Mouse (Mus musculus): ENCODE measurements at regions not wholly inside any gene's neighbourhood (a gene's known extent, or its start where the extent isn't known, plus 50 kb on each side); places are given as distances from the start of the nearest gene placed in this dataset.

GRCm38 (mm10) chr19:45308676-45309275, 54.8 kb upstream of the Btrc start:
- peaks cover 3% of the 10 kb centered on the region for H3K4me1 ChIP-seq (replicated peaks)
- H3K4me3 ChIP-seq (replicated peaks), result no peak overlapping the region
- no peak overlapping the region for H3K27ac ChIP-seq
- no peak for ATAC-seq (ENCODE audit: low read depth)
- no peaks in the 10 kb centered on the region for H3K9me3 ChIP-seq (replicated peaks)
- H3K4me2 ChIP-seq, result no peak overlapping the region
- 48% methylated on average over 8 of the region's 8 CpGs for WGBS (ENCODE audit: insufficient replicate concordance)
- H3K9ac ChIP-seq, result no peak overlapping the region
- H3K27me3 ChIP-seq, result peaks cover 59% of the 10 kb centered on the region
- DNase-seq, result no peak
- no peaks in the 10 kb centered on the region for H3K36me3 ChIP-seq

- Histone ChIP-seq H3K36me3 (no peaks in the 10 kb centered on the region), H3K9me3 (replicated peaks) (no peaks in the 10 kb centered on the region), H3K4me3 (replicated peaks) (peak overlapping the region; percentile 19; the same call in 1 of the 2 replicates), H3K27ac (no peak overlapping the region), H3K27me3 (peaks cover 43% of the 10 kb centered on the region), H3K4me1 (replicated peaks) (no peaks in the 10 kb centered on the region; the same call in none of the 2 replicates), H3K9ac (no peak overlapping the region), H3K4me2 (peak overlapping the region; percentile 45)
- ATAC-seq (ENCODE audit: low read depth) (no peak), DNase-seq (no peak)
- WGBS (ENCODE audit: insufficient replicate concordance), result 35% methylated on average over 5 of the region's 5 CpGs
Measured at GRCm38 (mm10) chr19:45310291-45310881, 53.1 kb upstream of the Btrc start.

GRCm38 (mm10) chr19:45310944-45311603, 52.5 kb upstream of the Btrc start:
- no peak overlapping the region for H3K9ac ChIP-seq

GRCm38 (mm10) chr19:45311831-45312537, 51.5 kb upstream of the Btrc start:
- DNase-seq (no peak), ATAC-seq (ENCODE audit: low read depth) (no peak)
- H3K4me3 ChIP-seq (replicated peaks), result no peak overlapping the region
- no peak overlapping the region for H3K27ac ChIP-seq
- 64% methylated on average over 19 of the region's 19 CpGs for WGBS (ENCODE audit: insufficient replicate concordance)
- H3K9ac ChIP-seq, result no peak overlapping the region
- no peak overlapping the region for H3K4me2 ChIP-seq
- no peaks in the 10 kb centered on the region for H3K36me3 ChIP-seq
- H3K4me1 ChIP-seq (replicated peaks), result no peaks in the 10 kb centered on the region; the same call in none of the 2 replicates
- H3K9me3 ChIP-seq (replicated peaks), result no peaks in the 10 kb centered on the region
- H3K27me3 ChIP-seq, result peaks cover 28% of the 10 kb centered on the region

More at GRCm38 (mm10) chr19:45310944-45311603, 52.5 kb upstream of the Btrc start:
- no peaks in the 10 kb centered on the region; the same call in none of the 2 replicates for H3K4me1 ChIP-seq (replicated peaks)
- peak overlapping the region; percentile 19; the same call in 1 of the 2 replicates for H3K4me3 ChIP-seq (replicated peaks)
- no peaks in the 10 kb centered on the region for H3K36me3 ChIP-seq
- peak; percentile 39 for DNase-seq
- ATAC-seq (ENCODE audit: low read depth), result no peak; the same call in 1 of the 2 replicates
- H3K9me3 ChIP-seq (replicated peaks), result no peaks in the 10 kb centered on the region
- peak overlapping the region; percentile 45 for H3K4me2 ChIP-seq
- WGBS (ENCODE audit: insufficient replicate concordance), result 14% methylated on average over 15 of the region's 15 CpGs
- H3K27me3 ChIP-seq, result peaks cover 37% of the 10 kb centered on the region
- H3K27ac ChIP-seq, result no peak overlapping the region

- 52% methylated on average over 6 of the region's 6 CpGs for WGBS (ENCODE audit: insufficient replicate concordance)
- no peaks in the 10 kb centered on the region; the same call in none of the 2 replicates for H3K4me1 ChIP-seq (replicated peaks)
- no peak overlapping the region for H3K4me2 ChIP-seq
- no peak overlapping the region for H3K9ac ChIP-seq
- no peak overlapping the region for H3K4me3 ChIP-seq (replicated peaks)
- ATAC-seq (ENCODE audit: low read depth) (no peak), DNase-seq (no peak)
- H3K27ac ChIP-seq, result no peak overlapping the region
- H3K27me3 ChIP-seq, result peaks cover 21% of the 10 kb centered on the region
- no peaks in the 10 kb centered on the region for H3K36me3 ChIP-seq
- H3K9me3 ChIP-seq (replicated peaks), result no peaks in the 10 kb centered on the region
Measured at GRCm38 (mm10) chr19:45312713-45313365, 50.7 kb upstream of the Btrc start.
